Mouse (Mus musculus): ENCODE measurements at regions not wholly inside any gene's neighbourhood (a gene's known extent, or its start where the extent isn't known, plus 50 kb on each side); places are given as distances from the start of the nearest gene placed in this dataset.
A peak's percentile ranks its signal among the peaks of the same experiment; 100 is the strongest.

- Histone ChIP-seq H3K4me3 (ENCODE audit: insufficient read depth in 1 of 2, low read depth in 2 of 2, low read length in 2 of 2) (no peak overlapping the region), H3K36me3 (replicated peaks; ENCODE audit: control insufficient read depth, insufficient read depth, low read depth) (no peaks in the 10 kb centered on the region), H3K9ac (replicated peaks) (no peak overlapping the region), H3K4me2 (ENCODE audit: low read depth) (no peak overlapping the region), H3K9me3 (ENCODE audit: control insufficient read depth, low read length) (no peaks in the 10 kb centered on the region), H3K27ac (no peak overlapping the region), H3K27me3 (ENCODE audit: control insufficient read depth, insufficient read depth, low read length) (no peaks in the 10 kb centered on the region), H3K4me1 (replicated peaks; ENCODE audit: control insufficient read depth in 2 of 2, insufficient read depth in 2 of 2, low read length in 1 of 2) (no peaks in the 10 kb centered on the region)
- TF ChIP-seq CTCF (IDR thresholded peaks at IDR 0.05; ENCODE audit: low read depth) (no peak), EP300 (IDR thresholded peaks at IDR 0.05; ENCODE audit: low read depth) (no peak)
- DNase-seq (ENCODE audit: low read depth in 3 of 3, low spot score in 3 of 3) (no peak), ATAC-seq (ENCODE audit: insufficient read depth) (no peak)
- WGBS (ENCODE audit: insufficient replicate concordance) = 61% methylated on average over 2 of the region's 2 CpGs
Observed at GRCm38 (mm10) chr14:17347286-17347685, 312.8 kb upstream of the Thrb start.

GRCm38 (mm10) chr14:17352324-17353037 lies 307.6 kb upstream of the Thrb start:
- ATAC-seq (ENCODE audit: insufficient read depth) (no peak), DNase-seq (ENCODE audit: low read depth in 3 of 3, low spot score in 3 of 3) (no peak)
- no peaks in the 10 kb centered on the region for H3K36me3 ChIP-seq (replicated peaks; ENCODE audit: control insufficient read depth, insufficient read depth, low read depth)
- no peak overlapping the region for H3K4me3 ChIP-seq (ENCODE audit: insufficient read depth in 1 of 2, low read depth in 2 of 2, low read length in 2 of 2)
- H3K4me1 ChIP-seq (replicated peaks; ENCODE audit: control insufficient read depth in 2 of 2, insufficient read depth in 2 of 2, low read length in 1 of 2) = no peaks in the 10 kb centered on the region
- 45% methylated on average over 4 of the region's 4 CpGs for WGBS (ENCODE audit: insufficient replicate concordance)
- H3K27me3 ChIP-seq (ENCODE audit: control insufficient read depth, insufficient read depth, low read length) = no peaks in the 10 kb centered on the region
- no peaks in the 10 kb centered on the region for H3K9me3 ChIP-seq (ENCODE audit: control insufficient read depth, low read length)
- TF ChIP-seq CTCF (IDR thresholded peaks at IDR 0.05; ENCODE audit: low read depth) = no peak
- TF ChIP-seq EP300 (IDR thresholded peaks at IDR 0.05; ENCODE audit: low read depth) = no peak
- H3K27ac ChIP-seq = no peak overlapping the region
- no peak overlapping the region for H3K9ac ChIP-seq (replicated peaks)
- H3K4me2 ChIP-seq (ENCODE audit: low read depth) = no peak overlapping the region

- no peaks in the 10 kb centered on the region for H3K9me3 ChIP-seq (ENCODE audit: control insufficient read depth, low read length)
- ATAC-seq (ENCODE audit: insufficient read depth) = no peak
- H3K9ac ChIP-seq (replicated peaks) = no peak overlapping the region
- no peaks in the 10 kb centered on the region for H3K36me3 ChIP-seq (replicated peaks; ENCODE audit: control insufficient read depth, insufficient read depth, low read depth)
- H3K27ac ChIP-seq = no peak overlapping the region
- no peak overlapping the region for H3K4me3 ChIP-seq (ENCODE audit: insufficient read depth in 1 of 2, low read depth in 2 of 2, low read length in 2 of 2)
- no peak overlapping the region for H3K4me2 ChIP-seq (ENCODE audit: low read depth)
- DNase-seq (ENCODE audit: low read depth in 3 of 3, low spot score in 3 of 3) = no peak
- no peak for TF ChIP-seq EP300 (IDR thresholded peaks at IDR 0.05; ENCODE audit: low read depth)
- TF ChIP-seq CTCF (IDR thresholded peaks at IDR 0.05; ENCODE audit: low read depth) = no peak
- no peaks in the 10 kb centered on the region for H3K27me3 ChIP-seq (ENCODE audit: control insufficient read depth, insufficient read depth, low read length)
- no peaks in the 10 kb centered on the region for H3K4me1 ChIP-seq (replicated peaks; ENCODE audit: control insufficient read depth in 2 of 2, insufficient read depth in 2 of 2, low read length in 1 of 2)
Observed at GRCm38 (mm10) chr14:17361910-17362309, 298.2 kb upstream of the Thrb start.

GRCm38 (mm10) chr14:17402751-17403479 lies 257.1 kb upstream of the Thrb start:
- H3K36me3 ChIP-seq (replicated peaks; ENCODE audit: control insufficient read depth, insufficient read depth, low read depth) = no peaks in the 10 kb centered on the region
- no peak for DNase-seq (ENCODE audit: low read depth in 3 of 3, low spot score in 3 of 3)
- peak; percentile 64 for TF ChIP-seq CTCF (IDR thresholded peaks at IDR 0.05; ENCODE audit: low read depth)
- no peak for TF ChIP-seq EP300 (IDR thresholded peaks at IDR 0.05; ENCODE audit: low read depth)

GRCm38 (mm10) chr14:17405551-17406336 lies 254.3 kb upstream of the Thrb start:
- 39% methylated on average over 2 of the region's 2 CpGs for WGBS (ENCODE audit: insufficient replicate concordance)
- TF ChIP-seq CTCF (IDR thresholded peaks at IDR 0.05; ENCODE audit: low read depth) = peak; percentile 51
- no peak for TF ChIP-seq EP300 (IDR thresholded peaks at IDR 0.05; ENCODE audit: low read depth)

More at GRCm38 (mm10) chr14:17402751-17403479, 257.1 kb upstream of the Thrb start:
- WGBS (ENCODE audit: insufficient replicate concordance) = 28% methylated on average over 7 of the region's 7 CpGs
- no peaks in the 10 kb centered on the region for H3K9me3 ChIP-seq (ENCODE audit: control insufficient read depth, low read length)
- no peaks in the 10 kb centered on the region for H3K4me1 ChIP-seq (replicated peaks; ENCODE audit: control insufficient read depth in 2 of 2, insufficient read depth in 2 of 2, low read length in 1 of 2)
- no peak overlapping the region for H3K9ac ChIP-seq (replicated peaks)
- H3K4me2 ChIP-seq (ENCODE audit: low read depth) = no peak overlapping the region
- H3K27ac ChIP-seq = no peak overlapping the region
- no peak overlapping the region for H3K4me3 ChIP-seq (ENCODE audit: insufficient read depth in 1 of 2, low read depth in 2 of 2, low read length in 2 of 2)
- H3K27me3 ChIP-seq (ENCODE audit: control insufficient read depth, insufficient read depth, low read length) = no peaks in the 10 kb centered on the region
- no peak for ATAC-seq (ENCODE audit: insufficient read depth)

More at GRCm38 (mm10) chr14:17405551-17406336, 254.3 kb upstream of the Thrb start:
- H3K4me1 ChIP-seq (replicated peaks; ENCODE audit: control insufficient read depth in 2 of 2, insufficient read depth in 2 of 2, low read length in 1 of 2) = no peaks in the 10 kb centered on the region
- no peaks in the 10 kb centered on the region for H3K27me3 ChIP-seq (ENCODE audit: control insufficient read depth, insufficient read depth, low read length)
- DNase-seq (ENCODE audit: low read depth in 3 of 3, low spot score in 3 of 3) (no peak), ATAC-seq (ENCODE audit: insufficient read depth) (no peak)
- H3K27ac ChIP-seq = no peak overlapping the region
- H3K4me3 ChIP-seq (ENCODE audit: insufficient read depth in 1 of 2, low read depth in 2 of 2, low read length in 2 of 2) = no peak overlapping the region
- no peaks in the 10 kb centered on the region for H3K36me3 ChIP-seq (replicated peaks; ENCODE audit: control insufficient read depth, insufficient read depth, low read depth)
- H3K4me2 ChIP-seq (ENCODE audit: low read depth) = no peak overlapping the region
- no peaks in the 10 kb centered on the region for H3K9me3 ChIP-seq (ENCODE audit: control insufficient read depth, low read length)
- no peak overlapping the region for H3K9ac ChIP-seq (replicated peaks)
